7 mouse cellular contexts compared by ENCODE assay signal in genomic region chr3:58330186-58330585, GRCm38 (mm10).
DNase-seq lines count a peak whose midpoint lies in the region; ATAC-seq lines count a peak whose summit lies in the region.

No protein-coding gene starts in this region.

- H3K4me3 ChIP-seq in heart, embryonic 16.5 days (ENCODE audit: low read length), result no peak overlapping the region

- H3K36me3 ChIP-seq in heart, embryonic 16.5 days (ENCODE audit: control insufficient read depth, insufficient read depth), result no peaks in the 10 kb centered on the region

- peaks cover 22% of the 10 kb centered on the region for H3K4me1 ChIP-seq in heart, embryonic 16.5 days (ENCODE audit: control insufficient read depth, insufficient read depth, low read length)

- ATAC-seq in heart, embryonic 16.5 days (replicated peaks; ENCODE audit: extremely low read depth, insufficient read depth, low FRiP score), result peak; percentile 88

- H3K4me2 ChIP-seq in heart, embryonic 16.5 days (ENCODE audit: low read depth, low read length), result no peak overlapping the region

- intact Hi-C loops in left cerebral cortex, postnatal 14 days (cut with DNase I), result no loop called here

- no peaks in the 10 kb centered on the region for H3K9me3 ChIP-seq in heart, embryonic 16.5 days (replicated peaks; ENCODE audit: control insufficient read depth, low read length)

- no peak overlapping the region for H3K9ac ChIP-seq in heart, embryonic 16.5 days (ENCODE audit: low read length)

- H3K27me3 ChIP-seq in heart, embryonic 16.5 days (ENCODE audit: control insufficient read depth, insufficient read depth, low read length), result no peaks in the 10 kb centered on the region

- 39% methylated on average over 2 of the region's 2 CpGs for WGBS in heart, embryonic 16.5 days

- DNase-seq in urinary bladder, postnatal 14 days (ENCODE audit: low spot score), result peak; percentile 56
- DNase-seq in urinary bladder, postnatal 10 days (ENCODE audit: low spot score), result no peak
- peak; percentile 76 to 82 for DNase-seq in cerebellum, postnatal 14 days
- DNase-seq in left cerebral cortex, postnatal 14 days (ENCODE audit: low spot score in 2 of 2), result peak; percentile 10 to 46
- DNase-seq in skeletal muscle tissue, adult 2 months (ENCODE audit: low read depth, low spot score), result peak; percentile 76
- no peak for DNase-seq in thymus, postnatal 36 days

- H3K27ac ChIP-seq in heart, embryonic 16.5 days (ENCODE audit: low read length), result peak overlapping the region; percentile 62; the same call in 1 of the 2 replicates

Comparison
In these comparisons a context has a peak if more than half of its experiments do, and no peak if none do; other contexts are left out.
1. DNase-seq: peak in urinary bladder, postnatal 14 days (single experiment), cerebellum, postnatal 14 days (2 of 2), left cerebral cortex, postnatal 14 days (2 of 2) and skeletal muscle tissue, adult 2 months (single experiment); none in urinary bladder, postnatal 10 days (single experiment) and thymus, postnatal 36 days (0 of 2).